Mouse (Mus musculus) stomach, postnatal 0 days (tissue): ENCODE data around the gene Pik3cg.

Experiments
- CTCF ChIP-seq: IDR thresholded peaks from 2 replicates; pipeline ENCODE4 v1.5.1; 2016; ENCODE audit warnings: antibody characterized with exemption, low read depth, mild to moderate bottlenecking, moderate library complexity
- EP300 ChIP-seq: optimal IDR thresholded peaks from 2 replicates; pipeline ENCODE3; 2016; ENCODE audit warnings: antibody characterized with exemption

DNA sequence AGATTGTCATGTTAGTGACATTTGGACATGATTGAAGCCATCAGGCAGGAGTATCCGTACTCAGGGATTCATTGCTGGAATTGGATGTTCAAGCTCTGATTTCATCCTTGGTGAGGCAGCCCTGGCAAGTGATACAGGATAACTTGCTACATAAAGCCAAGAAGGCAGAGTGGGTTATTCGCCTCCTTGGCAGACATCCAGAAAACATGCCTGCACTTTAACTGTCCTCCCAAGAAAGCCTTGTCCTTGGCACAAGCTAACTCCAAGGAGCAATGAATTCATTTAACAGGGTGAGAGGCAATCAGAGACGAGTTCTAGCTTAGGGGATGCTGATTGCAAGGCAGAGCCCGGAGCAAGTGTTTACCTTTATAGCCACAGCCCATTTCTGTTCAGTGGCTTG lies 25.4 kb upstream of the Pik3cg start:
- TF ChIP-seq CTCF (no peak), EP300 (no peak)
